Mouse (Mus musculus): ENCODE measurements around the gene Homer2.

The Homer2 gene

GRCm38 (mm10) chr7:81571941-81572441 lies 135.3 kb downstream of the Homer2 start:
- H3K9me3 ChIP-seq (ENCODE audit: low read length) = no peaks in the 10 kb centered on the region
- H3K4me1 ChIP-seq (replicated peaks; ENCODE audit: low read depth, low read length) = peaks cover 27% of the 10 kb centered on the region
- TF ChIP-seq POU5F1 (IDR thresholded peaks at IDR 0.05; ENCODE audit: borderline replicate concordance, low read length) (no peak), NANOG (IDR thresholded peaks at IDR 0.05; ENCODE audit: borderline replicate concordance, low read length) (no peak), CTCF (conservative IDR thresholded peaks at IDR 0.05; ENCODE audit: low read length) (no peak)
- peaks cover 16% of the 10 kb centered on the region for H3K36me3 ChIP-seq (ENCODE audit: insufficient read depth, low read length)
- H3K4me3 ChIP-seq (replicated peaks; ENCODE audit: low read length) = peak overlapping the region; percentile 90
- peaks cover 5% of the 10 kb centered on the region for H3K27me3 ChIP-seq (ENCODE audit: insufficient read depth, low read length)

- Histone ChIP-seq H3K4me1 (replicated peaks; ENCODE audit: low read depth, low read length) (peaks cover 29% of the 10 kb centered on the region), H3K27me3 (ENCODE audit: insufficient read depth, low read length) (peaks cover 5% of the 10 kb centered on the region), H3K9me3 (ENCODE audit: low read length) (no peaks in the 10 kb centered on the region), H3K36me3 (ENCODE audit: insufficient read depth, low read length) (peaks cover 10% of the 10 kb centered on the region), H3K4me3 (replicated peaks; ENCODE audit: low read length) (peak within 1 kb of the TSS; percentile 90)
- TF ChIP-seq NANOG (IDR thresholded peaks at IDR 0.05; ENCODE audit: borderline replicate concordance, low read length) = no peak
- TF ChIP-seq POU5F1 (IDR thresholded peaks at IDR 0.05; ENCODE audit: borderline replicate concordance, low read length) = no peak
- no peak for TF ChIP-seq CTCF (conservative IDR thresholded peaks at IDR 0.05; ENCODE audit: low read length)
These were observed 136.0 kb downstream of the Homer2 start, which contains the start of gene Whamm for GRCm38 (mm10) chr7:81571108-81571940. Whamm (plus strand) TSS chr7:81571266.

GRCm38 (mm10) chr7:81570752-81571107 lies 136.6 kb downstream of the Homer2 start:
- TF ChIP-seq POU5F1 (IDR thresholded peaks at IDR 0.05; ENCODE audit: borderline replicate concordance, low read length) (no peak), CTCF (conservative IDR thresholded peaks at IDR 0.05; ENCODE audit: low read length) (no peak), NANOG (IDR thresholded peaks at IDR 0.05; ENCODE audit: borderline replicate concordance, low read length) (no peak)

GRCm38 (mm10) chr7:81570271-81570670 lies 137.1 kb downstream of the Homer2 start:
- H3K27me3 ChIP-seq (ENCODE audit: insufficient read depth, low read length) = peaks cover 5% of the 10 kb centered on the region
- H3K4me1 ChIP-seq (replicated peaks; ENCODE audit: low read depth, low read length) = peaks cover 29% of the 10 kb centered on the region
- TF ChIP-seq NANOG (IDR thresholded peaks at IDR 0.05; ENCODE audit: borderline replicate concordance, low read length) = no peak
- TF ChIP-seq POU5F1 (IDR thresholded peaks at IDR 0.05; ENCODE audit: borderline replicate concordance, low read length) = no peak
- TF ChIP-seq CTCF (conservative IDR thresholded peaks at IDR 0.05; ENCODE audit: low read length) = no peak
- H3K9me3 ChIP-seq (ENCODE audit: low read length) = no peaks in the 10 kb centered on the region
- peaks cover 5% of the 10 kb centered on the region for H3K36me3 ChIP-seq (ENCODE audit: insufficient read depth, low read length)
- no peak overlapping the region for H3K4me3 ChIP-seq (replicated peaks; ENCODE audit: low read length)

More at GRCm38 (mm10) chr7:81570752-81571107, 136.6 kb downstream of the Homer2 start:
- Histone ChIP-seq H3K9me3 (ENCODE audit: low read length) (no peaks in the 10 kb centered on the region), H3K36me3 (ENCODE audit: insufficient read depth, low read length) (peaks cover 7% of the 10 kb centered on the region), H3K27me3 (ENCODE audit: insufficient read depth, low read length) (peaks cover 5% of the 10 kb centered on the region), H3K4me3 (replicated peaks; ENCODE audit: low read length) (peak overlapping the region; percentile 90), H3K4me1 (replicated peaks; ENCODE audit: low read depth, low read length) (peaks cover 29% of the 10 kb centered on the region)

GRCm38 (mm10) chr7:81569851-81570250 lies 137.5 kb downstream of the Homer2 start:
- Histone ChIP-seq H3K4me3 (replicated peaks; ENCODE audit: low read length) (no peak overlapping the region), H3K36me3 (ENCODE audit: insufficient read depth, low read length) (peaks cover 1% of the 10 kb centered on the region), H3K4me1 (replicated peaks; ENCODE audit: low read depth, low read length) (peaks cover 29% of the 10 kb centered on the region), H3K27me3 (ENCODE audit: insufficient read depth, low read length) (peaks cover 5% of the 10 kb centered on the region), H3K9me3 (ENCODE audit: low read length) (no peaks in the 10 kb centered on the region)
- no peak for TF ChIP-seq CTCF (conservative IDR thresholded peaks at IDR 0.05; ENCODE audit: low read length)
- no peak for TF ChIP-seq POU5F1 (IDR thresholded peaks at IDR 0.05; ENCODE audit: borderline replicate concordance, low read length)
- TF ChIP-seq NANOG (IDR thresholded peaks at IDR 0.05; ENCODE audit: borderline replicate concordance, low read length) = no peak

GRCm38 (mm10) chr7:81567396-81567795 lies 139.9 kb downstream of the Homer2 start:
- Histone ChIP-seq H3K27me3 (ENCODE audit: insufficient read depth, low read length) (peaks cover under 1% of the 10 kb centered on the region; the same call in 1 of the 2 replicates), H3K4me3 (replicated peaks; ENCODE audit: low read length) (no peak overlapping the region), H3K9me3 (ENCODE audit: low read length) (no peaks in the 10 kb centered on the region), H3K36me3 (ENCODE audit: insufficient read depth, low read length) (no peaks in the 10 kb centered on the region), H3K4me1 (replicated peaks; ENCODE audit: low read depth, low read length) (peaks cover 18% of the 10 kb centered on the region)
- no peak for TF ChIP-seq POU5F1 (IDR thresholded peaks at IDR 0.05; ENCODE audit: borderline replicate concordance, low read length)
- TF ChIP-seq NANOG (IDR thresholded peaks at IDR 0.05; ENCODE audit: borderline replicate concordance, low read length) = no peak
- TF ChIP-seq CTCF (conservative IDR thresholded peaks at IDR 0.05; ENCODE audit: low read length) = no peak

- Histone ChIP-seq H3K9me3 (ENCODE audit: low read length) (no peaks in the 10 kb centered on the region), H3K4me1 (replicated peaks; ENCODE audit: low read depth, low read length) (peaks cover 13% of the 10 kb centered on the region), H3K27me3 (ENCODE audit: insufficient read depth, low read length) (no peaks in the 10 kb centered on the region), H3K4me3 (replicated peaks; ENCODE audit: low read length) (no peak within 1 kb of the TSS), H3K36me3 (ENCODE audit: insufficient read depth, low read length) (no peaks in the 10 kb centered on the region)
- TF ChIP-seq POU5F1 (IDR thresholded peaks at IDR 0.05; ENCODE audit: borderline replicate concordance, low read length) (no peak), NANOG (IDR thresholded peaks at IDR 0.05; ENCODE audit: borderline replicate concordance, low read length) (no peak)
These were observed 140.4 kb downstream of the Homer2 start, which contains the start of gene Fsd2 for GRCm38 (mm10) chr7:81566892-81567291. Fsd2 (minus strand) TSS chr7:81566944.

- no peaks in the 10 kb centered on the region for H3K9me3 ChIP-seq (ENCODE audit: low read length)
- no peaks in the 10 kb centered on the region for H3K27me3 ChIP-seq (ENCODE audit: insufficient read depth, low read length)
- H3K36me3 ChIP-seq (ENCODE audit: insufficient read depth, low read length) = no peaks in the 10 kb centered on the region
- TF ChIP-seq CTCF (conservative IDR thresholded peaks at IDR 0.05; ENCODE audit: low read length) (no peak), POU5F1 (IDR thresholded peaks at IDR 0.05; ENCODE audit: borderline replicate concordance, low read length) (no peak), NANOG (IDR thresholded peaks at IDR 0.05; ENCODE audit: borderline replicate concordance, low read length) (no peak)
- H3K4me3 ChIP-seq (replicated peaks; ENCODE audit: low read length) = no peak overlapping the region
- peaks cover 13% of the 10 kb centered on the region for H3K4me1 ChIP-seq (replicated peaks; ENCODE audit: low read depth, low read length)
These were observed 141.0 kb downstream of the Homer2 start for GRCm38 (mm10) chr7:81566332-81566731.

Data from E14TG2a.4 (cell line).